Mouse (Mus musculus) cerebellum, postnatal 14 days (tissue): Measurements from ENCODE around the gene Zfyve27.
A peak's percentile ranks its signal among the peaks of the same experiment; 100 is the strongest.

Experiments
- DNase-seq, 2 experiments: peaks; one replicate each; pipeline ENCODE4 v3.0.0; 2021; ENCODE audit warnings: mixed read lengths in 2 of 2

Gene Zfyve27

DNA sequence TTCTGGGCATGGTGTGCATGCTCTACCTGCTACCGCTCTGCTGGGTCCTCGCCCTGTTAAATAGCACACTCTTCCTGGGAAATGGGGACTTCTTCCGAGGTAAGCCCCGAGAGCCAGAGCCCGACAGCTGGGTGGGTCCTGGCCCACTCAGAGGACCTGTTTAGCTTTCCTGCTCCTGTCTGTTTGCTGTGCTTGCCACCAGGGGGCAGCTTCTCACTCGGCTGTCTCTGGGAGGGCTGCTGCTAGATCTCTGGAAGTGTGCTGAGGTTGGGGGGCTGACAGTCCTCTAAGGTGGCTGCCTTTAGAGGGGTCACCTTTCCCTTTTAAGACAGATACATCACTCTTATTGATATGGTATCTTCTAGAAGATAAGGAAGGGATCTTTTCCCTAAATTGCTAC is 18.9 kb downstream of the Zfyve27 start:
- DNase-seq = peak; percentile 45 to 63

DNA sequence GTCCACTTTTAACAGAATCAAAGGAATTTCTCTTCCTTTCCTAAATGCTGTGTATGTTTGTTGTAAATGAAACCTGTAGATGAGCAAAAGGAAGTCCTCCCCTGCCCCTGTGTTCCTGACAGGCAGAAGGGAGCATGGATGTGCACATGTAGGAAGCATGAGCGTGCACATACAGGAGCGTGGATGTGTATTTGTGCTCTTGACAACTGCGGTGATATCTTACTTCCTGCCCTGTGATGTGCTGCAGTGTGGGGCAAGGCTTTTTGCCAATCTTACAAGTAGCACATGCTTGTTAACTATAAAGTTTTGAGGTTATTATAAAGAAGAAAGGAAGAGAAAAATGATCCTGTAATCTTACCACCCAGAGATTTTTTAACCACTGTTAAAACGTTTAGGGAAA is 26.0 kb downstream of the Zfyve27 start:
- DNase-seq = no peak

DNA sequence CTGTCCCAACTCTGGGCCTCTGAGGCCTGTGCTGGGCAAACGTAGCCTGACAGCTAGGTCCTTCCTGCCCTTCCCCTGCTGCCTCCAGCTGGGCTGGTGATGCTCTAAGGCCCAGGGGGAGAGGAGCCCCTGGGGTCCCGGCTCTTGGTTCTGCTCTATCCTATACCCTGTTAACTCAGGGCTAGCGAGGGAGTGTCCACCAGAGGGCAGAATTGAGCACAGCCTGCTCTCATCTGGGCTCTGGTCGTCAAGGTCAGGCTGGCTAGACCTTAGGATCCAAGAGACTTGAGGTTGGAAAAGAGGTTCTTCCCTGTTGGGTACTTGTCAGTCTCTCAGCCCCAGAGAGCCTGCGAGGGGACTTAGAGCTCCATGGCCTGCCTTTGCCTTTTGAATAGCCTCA is 26.7 kb downstream of the Zfyve27 start:
- peak; percentile 81 to 88 for DNase-seq

DNA sequence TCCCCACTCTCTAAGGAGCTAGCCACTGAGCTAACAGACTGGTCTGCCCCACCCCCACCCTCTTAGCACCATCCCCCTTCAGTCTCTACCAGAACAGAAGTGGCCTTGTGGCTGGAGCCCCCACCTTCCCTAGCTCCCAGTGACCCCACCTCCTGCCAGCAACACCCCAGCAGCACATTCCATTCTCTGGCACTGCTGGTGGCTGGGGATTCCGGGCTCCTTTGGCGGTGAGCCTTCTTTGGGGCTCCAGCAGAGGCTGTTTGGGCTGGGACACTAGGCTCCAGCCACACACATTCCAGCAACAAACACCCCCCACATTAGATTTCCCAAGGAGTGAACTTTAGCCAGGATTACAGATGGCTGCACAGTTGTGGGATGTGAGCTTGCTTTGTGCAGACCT is 29.6 kb downstream of the Zfyve27 start:
- no peak for DNase-seq

DNA sequence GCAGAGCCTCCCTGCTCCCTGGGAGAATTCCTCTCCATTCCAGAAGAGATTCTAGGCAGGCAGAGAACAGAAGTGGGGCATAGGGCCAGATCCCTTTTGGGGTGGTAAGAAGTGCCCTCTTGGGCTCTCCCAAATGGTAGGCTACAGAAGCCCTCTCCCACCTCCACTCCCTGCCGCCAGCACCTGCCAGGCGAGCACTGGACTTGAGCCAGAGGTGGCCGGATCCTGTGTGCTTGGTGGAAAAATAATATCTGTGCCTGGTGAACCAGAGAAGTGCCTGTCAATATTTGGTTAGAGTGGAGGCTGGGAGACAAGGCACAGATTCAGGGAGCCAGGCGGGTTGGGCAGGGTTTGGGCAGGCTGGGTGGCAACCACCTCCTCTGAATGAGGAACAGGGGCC is 32.6 kb downstream of the Zfyve27 start:
- DNase-seq = peak; percentile 41 to 60

DNA sequence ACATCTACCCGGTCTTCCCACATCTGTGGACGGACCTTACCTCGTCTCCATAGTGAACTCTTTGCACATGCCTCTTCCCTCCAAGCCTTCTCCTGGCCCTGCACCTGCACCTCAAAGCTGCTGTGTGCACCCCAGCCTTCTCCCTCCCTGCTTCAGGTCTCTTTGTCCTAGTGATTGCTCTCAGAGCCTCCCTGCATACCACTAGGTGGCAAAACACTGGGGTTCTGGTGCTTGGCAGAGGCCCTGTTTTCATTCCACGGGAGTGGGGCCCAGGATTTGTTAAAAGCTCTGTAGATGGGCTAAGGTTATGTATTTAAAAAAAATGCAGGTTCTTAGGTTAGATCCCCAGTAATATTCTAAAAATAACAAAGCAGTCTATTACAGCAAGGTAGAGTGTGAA is 33.3 kb downstream of the Zfyve27 start:
- no peak for DNase-seq

DNA sequence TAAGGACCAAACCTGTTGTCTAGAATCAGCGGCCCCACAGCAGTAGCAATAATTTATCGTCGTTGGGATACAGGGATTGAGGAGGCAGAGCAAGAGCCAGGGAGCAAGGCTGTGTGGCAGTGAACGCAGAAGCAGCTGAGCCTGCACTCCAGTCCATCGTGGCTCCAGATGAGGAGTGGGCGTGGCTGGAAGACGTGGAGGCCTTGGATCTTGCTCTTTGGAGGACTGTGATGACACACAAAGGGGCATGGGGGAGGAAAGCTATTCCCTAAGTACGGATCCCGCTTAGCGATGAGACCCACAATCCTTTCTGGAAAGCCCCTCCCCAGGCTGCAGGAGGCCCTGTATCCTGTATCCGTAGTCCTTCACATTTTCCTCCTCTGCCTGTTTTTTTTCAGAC is 34.3 kb downstream of the Zfyve27 start:
- no peak for DNase-seq

DNA sequence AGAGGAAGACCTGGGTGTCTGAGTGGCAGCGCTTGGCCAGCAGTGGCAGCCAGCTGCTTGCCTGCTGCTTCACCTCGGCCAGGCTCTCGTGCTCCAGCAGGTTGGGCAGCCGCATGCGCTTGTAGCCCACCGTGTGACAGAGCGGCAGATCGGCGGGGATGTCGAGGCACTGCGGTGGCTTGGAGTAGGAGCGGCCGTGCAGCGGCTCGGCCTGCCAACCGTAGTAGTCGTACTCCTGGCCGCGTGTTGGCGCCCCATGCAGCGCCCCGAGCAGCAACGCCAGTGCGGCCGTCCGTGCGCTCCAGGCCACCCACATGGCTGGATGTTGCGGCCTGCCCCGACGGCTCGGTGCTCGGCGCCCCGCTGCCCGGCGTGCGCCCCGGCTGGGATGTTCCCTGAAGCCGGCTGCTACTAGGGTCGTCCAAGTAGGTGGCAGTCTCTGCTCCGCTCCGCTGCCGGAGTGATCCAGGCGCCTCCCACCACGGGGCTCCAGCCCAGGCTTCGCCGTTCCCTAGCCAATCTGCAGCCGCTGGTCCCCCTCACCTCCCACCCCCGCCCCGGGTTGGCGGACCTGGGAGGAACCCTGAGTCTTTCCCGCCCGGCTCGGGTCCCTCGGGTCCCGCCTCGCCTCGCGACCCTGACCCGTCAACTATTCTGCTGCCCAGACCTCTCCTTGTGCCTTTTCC is 38.1 kb downstream of the Zfyve27 start, which contains the start of gene Sfrp5:
Gene Sfrp5 (minus strand): TSS at position 557 of the 686 bp plus-strand sequence.
- no peak for DNase-seq

DNA sequence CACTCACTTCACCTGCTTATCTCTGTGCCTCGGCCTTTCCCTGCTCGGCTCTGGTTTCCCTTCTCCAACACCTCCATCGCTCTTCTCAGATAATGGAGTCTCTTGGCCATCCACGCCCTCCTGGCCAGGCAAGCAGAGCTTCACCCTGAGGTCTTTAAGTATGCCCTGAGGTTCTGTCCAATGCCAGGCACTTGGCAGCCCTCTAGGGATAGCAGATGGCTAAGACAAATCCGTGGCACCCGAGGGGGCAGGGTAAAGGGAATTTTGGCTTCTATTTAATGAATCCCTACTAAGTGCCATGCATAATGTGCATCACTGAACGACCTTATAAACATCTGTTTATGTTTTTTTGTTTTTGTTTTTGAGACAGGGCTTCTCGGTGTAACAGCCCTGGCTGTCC is 38.7 kb downstream of the Zfyve27 start:
- DNase-seq = peak in 1 of 2 experiments; percentile 47

DNA sequence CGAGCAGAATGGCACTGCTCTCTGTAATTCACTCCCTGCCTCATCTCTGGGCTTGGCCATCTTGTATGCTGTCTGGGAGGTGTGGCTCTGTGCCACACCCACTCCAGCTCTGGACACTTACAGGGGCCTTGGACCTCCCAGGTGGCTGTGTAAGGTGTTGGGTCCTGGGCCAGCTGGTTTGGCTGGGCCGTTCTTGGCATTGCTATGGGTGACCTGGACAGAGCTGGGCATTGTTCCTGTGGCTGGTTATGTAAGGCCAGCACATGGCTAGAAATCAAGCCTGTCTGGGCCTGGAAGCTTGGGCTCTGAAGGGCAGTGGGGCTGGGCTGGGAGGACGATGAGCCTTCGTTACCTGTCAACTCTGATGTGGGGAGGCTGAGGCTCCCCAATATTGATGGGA is 40.6 kb downstream of the Zfyve27 start:
- DNase-seq = peak; percentile 71 to 82

DNA sequence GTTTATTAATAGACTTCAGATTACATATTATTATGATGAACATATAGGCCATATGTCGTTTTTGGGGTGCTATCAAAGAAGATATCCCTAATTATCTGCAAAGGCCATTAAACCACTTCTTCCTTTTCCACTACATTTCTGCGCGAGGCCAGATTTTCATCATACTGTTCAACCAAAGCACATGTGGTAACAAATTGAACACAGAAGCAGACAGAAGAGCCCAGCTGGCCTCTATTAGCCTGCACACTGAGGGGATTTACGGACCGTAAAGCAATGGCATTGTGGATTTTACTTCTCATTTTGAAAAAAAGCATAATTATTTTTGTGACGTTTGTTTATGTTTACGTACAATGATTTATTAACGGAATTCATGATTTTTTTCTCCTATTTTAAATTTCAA is 41.5 kb downstream of the Zfyve27 start:
- no peak for DNase-seq

DNA sequence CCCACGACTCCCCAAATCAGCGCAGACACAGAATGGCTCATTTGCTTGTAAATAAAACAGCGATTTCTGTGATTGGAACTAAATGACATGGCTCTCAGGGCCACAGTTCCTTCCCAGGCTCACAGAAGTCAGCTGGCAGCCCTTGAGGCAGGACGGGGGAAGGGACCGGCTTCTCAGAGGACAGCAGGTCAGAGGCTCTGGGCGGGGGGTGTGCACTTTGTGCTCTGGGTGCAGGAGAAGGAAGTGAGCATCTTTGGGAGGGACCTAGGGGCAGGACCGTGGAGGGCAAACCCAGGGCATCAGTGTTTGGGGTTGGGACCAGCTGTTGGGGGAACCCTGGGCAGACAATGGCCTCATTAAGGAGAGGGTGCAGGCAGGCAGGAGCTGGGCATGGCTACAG is 45.7 kb downstream of the Zfyve27 start:
- DNase-seq = no peak

DNA sequence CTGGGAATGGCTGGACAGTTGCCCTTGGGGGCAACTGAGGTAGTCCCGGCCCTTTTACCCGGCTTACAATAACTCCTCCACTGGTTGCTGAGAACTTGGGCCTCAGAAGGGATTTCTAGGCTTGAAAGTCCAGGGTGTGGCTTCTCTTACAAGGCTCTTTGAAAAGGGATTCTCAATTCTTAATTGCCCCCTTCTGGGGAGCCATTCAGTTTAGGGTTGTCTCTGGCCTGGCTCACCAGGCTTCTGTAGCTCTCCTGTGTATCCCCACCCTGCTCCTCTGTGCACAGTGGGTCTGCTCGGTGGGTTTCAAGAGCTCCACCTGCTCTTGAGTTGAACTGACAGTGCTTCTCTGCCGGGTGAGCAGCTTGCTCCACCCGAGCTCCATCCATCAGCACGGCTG is 46.2 kb downstream of the Zfyve27 start:
- DNase-seq = no peak

DNA sequence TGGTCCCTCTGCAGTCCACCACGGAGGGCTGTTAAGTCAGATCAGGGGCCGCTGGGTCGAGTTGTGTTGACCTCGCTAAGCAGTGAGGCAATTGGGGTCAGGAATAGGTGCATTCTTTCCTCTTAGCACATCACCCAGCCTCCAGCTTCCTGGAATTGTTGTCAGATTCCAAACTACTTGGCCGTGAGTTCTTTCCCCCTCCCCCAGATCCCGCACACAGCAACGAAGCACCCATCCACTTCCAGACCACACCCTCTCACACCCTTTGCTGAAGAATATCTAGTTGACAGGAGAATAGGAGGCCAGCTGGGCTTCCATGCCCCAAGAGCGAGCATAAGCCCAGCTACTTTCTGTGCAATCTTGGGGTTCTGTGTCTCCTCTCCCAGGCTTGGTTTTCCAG is 48.2 kb downstream of the Zfyve27 start:
- DNase-seq = no peak

DNA sequence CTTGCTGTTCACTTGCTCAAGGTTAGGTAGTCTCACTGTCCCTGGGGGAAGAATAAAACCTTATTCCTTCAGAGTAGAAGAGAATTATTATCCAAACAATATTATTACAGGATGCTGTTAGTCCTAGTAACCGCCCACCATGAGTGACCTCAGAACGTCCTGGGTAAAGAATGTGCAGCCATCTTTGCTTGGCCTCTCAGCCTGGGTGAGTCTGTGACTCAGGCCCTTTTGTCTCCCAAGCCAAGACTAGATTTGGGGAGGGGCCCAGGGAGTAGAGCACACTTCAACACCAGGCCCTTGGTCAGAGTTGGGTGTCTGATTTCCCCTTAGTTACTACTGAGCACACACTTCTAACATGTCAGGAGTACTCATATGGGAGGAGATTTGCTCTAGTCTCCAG is 50.9 kb downstream of the Zfyve27 start:
- no peak for DNase-seq

DNA sequence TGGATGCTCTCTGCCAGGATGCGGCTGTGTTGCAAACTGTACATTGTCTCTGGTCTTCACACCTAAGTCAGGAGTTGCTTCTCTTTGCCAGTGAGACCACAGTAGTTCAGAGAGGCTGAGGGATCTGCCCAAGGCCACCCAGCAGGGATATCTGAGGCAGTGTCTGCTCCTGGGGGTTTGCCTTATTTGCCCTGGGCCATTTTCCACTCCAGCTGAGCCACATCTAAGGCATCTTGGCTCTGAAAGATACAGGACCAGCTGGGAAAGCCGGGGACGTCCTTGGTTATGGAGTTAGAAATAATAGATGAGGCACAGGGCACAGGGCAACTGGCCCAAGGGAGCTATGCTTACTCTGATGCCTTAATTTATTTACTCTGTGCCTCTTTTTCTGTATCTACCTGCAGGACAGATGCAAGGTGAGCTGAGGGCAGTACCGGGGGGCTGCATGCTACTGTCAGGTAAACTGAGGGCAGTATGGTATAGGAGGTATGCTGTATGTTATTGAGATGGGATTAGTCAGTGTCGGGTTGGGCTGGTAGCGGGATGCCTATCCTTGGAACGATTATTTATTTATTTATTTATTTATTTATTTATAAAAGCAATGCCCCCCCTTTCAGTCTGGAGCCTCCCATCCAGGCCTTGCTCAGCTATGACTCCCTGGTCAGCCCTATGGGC is 53.1 kb downstream of the Zfyve27 start:
- DNase-seq = peak; percentile 60 to 62

DNA sequence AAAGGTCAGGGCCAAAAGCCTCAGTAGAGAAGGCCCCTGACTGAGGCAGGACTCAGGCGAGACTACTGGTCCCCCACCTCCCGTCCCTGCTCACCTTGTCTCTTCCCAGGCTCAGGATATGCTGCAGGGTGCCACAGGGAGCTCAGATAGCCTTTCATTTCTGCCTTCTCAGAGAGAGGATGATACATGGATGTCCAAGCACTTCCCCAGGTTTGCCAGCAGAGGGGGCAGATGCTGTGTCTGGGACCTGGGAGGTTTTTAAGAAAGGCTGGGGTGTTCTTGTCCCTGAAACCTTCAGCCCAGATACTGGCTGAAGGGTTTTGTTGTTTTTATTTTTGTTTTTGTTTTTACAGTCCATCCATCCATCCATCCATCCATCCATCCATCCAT is 53.6 kb downstream of the Zfyve27 start:
- DNase-seq = peak; percentile 81 to 82

DNA sequence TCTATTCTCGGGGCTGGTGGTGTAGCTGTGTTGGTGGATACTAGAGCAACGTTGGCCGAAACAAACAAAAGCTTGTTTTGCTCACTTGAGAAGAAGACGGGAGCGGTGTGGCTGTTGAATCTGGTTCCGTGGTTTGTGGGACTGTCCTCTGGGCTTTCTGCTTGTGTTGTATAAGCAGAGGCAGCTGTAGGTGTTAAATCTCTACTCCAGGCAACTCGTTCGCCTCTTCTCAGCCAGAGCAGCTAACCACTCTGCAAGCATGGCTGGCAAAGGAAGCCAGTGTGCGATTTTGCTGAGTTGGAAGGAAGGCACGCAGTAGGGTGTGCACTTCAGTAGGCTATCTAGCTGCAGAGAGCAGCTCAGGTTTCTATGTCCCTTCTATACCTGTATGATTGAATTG is 62.7 kb downstream of the Zfyve27 start:
- DNase-seq = no peak

DNA sequence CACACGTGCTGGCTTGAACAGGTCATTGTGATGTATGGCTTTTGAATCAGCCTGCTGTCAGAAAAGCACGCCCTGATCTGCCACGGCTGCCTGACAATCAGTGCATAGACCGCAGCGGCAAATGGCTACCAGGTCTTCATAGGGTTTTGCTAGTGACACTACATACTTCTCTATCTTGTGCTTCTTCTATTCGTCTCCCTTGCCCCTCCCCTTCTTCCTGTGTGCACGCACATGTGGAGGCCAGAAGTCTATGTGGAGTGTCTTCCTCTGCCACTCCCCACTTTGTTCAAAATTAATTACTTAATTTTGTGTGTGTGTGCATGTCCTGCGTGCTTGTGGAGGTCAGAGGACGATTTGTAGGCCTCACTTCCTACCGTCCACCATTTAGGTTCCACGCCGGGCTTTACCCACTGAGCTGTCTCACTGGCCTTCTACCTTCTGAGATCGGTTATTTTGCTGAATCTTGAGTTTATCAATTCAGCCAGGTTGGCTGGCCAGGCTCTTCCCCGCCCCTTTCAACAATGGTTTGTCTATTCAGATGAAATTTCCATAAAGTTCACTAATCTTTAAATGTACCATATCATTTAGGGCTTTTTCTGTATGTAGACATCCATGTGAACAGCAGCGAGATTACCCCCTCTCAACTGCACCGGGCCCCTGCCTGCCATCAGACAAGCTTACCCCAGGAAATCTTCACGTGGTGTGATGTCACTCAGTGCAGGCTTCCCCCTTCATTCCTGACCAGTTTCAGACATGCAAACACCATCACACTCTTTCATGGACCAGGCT is 65.9 kb downstream of the Zfyve27 start:
- no peak for DNase-seq

DNA sequence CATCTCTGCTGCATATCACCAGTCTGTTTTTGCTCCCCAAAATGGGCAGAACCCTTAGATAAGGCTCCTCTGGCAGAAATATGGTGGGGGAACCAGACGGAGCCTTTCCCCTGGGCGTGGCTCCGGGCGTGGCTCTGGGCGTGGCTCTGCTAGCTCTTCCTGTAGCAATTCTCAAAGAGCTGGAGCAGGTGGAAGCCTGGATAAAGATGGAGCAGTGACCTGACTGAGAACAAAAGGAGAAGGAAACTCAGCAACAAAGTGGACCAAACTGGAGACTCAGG is 66.5 kb downstream of the Zfyve27 start:
- no peak for DNase-seq

DNA sequence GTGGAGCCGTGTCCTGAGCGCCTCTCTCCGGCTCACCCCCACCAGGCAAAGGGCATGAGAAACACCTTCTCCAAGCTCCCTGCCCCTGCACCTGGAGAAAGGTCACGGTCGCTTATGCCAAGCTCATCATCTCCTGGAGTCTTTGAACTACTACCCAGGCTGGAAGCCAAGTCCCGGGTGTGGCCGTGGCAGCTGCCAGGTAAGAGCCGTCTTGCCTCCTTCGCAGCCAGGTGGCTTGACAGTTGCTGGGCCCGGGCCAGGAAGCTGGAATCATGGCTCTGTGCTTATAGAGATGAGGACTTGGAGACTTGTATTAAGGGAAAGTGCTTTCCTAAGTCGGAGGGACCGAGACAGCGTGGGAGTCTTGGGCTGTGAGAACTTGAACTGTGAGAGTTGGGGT is 67.2 kb downstream of the Zfyve27 start:
- peak; percentile 75 to 87 for DNase-seq

DNA sequence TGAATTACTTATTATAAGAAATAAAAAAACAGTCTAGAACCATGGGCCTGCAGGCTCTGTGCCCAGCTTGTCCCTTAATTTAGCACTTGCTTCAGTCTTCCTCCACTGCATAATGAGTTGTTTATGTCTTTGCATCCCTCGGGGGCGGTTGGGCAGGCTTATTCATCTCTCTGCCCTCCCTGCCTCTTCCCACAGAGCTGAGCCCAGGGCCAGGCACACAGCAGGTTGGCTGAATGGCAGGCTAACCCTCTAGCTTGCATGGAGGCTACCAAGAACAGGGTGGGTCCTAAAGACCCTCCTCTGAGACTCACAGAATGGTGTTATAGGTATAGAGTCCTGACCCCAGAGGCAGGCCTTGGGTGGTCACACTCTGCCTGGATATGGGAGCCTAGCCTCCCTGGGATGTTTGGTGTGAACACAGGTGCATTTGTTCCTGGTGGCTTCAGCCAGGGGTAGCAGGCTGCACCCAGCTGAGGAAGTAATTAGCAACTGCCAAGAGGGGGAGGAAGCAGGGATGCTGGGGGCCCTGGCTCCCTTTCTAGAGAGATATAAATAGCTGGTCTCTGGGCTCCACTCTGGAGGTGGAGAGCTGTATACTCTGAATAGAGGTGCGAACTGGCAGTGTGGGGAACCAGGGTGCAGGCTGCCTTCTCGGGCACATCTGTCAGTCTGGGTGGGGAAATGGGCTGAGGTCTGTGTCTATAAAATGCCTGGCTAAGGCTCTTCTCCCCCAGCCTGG is 74.0 kb downstream of the Zfyve27 start:
- peak; percentile 20 to 22 for DNase-seq

DNA sequence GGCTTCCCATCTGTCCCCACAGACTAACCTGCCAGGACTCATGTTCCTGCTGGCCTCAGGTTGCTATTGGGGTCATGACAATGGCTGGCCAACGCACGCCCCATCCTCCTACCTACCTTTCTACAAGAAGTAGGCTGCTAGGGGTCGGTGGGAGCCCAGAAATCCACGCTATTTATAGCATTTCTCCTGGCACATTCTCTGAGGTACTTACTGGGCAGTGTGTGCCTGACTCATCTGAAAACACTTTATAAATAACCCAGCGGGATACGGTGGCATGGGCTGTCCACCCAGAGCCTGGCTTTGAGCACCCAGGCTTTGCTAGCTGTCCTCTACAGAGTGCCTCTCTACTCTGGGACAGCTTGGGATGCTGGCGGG is 74.6 kb downstream of the Zfyve27 start:
- DNase-seq = peak; percentile 31 to 44

DNA sequence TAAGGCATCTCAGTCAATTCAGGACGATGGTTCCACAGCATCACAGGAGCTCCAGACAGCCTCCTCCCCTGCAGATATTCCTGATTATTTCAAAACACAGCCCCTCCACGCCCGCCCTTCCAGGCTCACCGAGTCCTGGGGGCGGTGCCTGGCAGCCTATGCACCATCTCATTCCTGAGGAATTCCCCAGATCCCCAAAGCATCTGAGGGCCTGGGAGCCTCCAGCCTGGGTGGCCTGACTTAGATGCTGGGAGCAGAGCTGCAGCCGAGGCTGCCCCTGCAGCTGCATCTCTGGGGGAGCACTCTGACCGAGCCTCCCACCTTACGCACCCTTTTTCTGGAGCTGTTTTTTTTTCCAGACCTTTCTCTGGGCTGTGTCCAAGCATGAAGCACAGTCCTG is 77.1 kb downstream of the Zfyve27 start:
- no peak for DNase-seq
